Mouse (Mus musculus) T-helper 1 cell (primary cell): ENCODE data around the gene Stpg3.

Experiments
- in situ Hi-C: fragments of 300-600 bp; cut with MboI, MseI; formaldehyde crosslinking; loops from one replicate; pipeline ENCODE4 v1.15.1; 2025; ENCODE audit warnings: high pct_unique_total_duplicates

Stpg3 gene

GRCm38 (mm10) chr2:25180478-25180903 is 33.9 kb downstream of the Stpg3 start, which contains the start of gene Nrarp:
Gene Nrarp (plus strand): TSS chr2:25180758.
- in situ Hi-C loops = no loop called here

- in situ Hi-C loops = no loop called here
Observed at GRCm38 (mm10) chr2:25179566-25180217, 34.7 kb downstream of the Stpg3 start.

- in situ Hi-C loops = no loop called here
Observed at GRCm38 (mm10) chr2:25178285-25178972, 36.0 kb downstream of the Stpg3 start.

GRCm38 (mm10) chr2:25177685-25178084 is 36.8 kb downstream of the Stpg3 start:
- in situ Hi-C loops = no loop called here

GRCm38 (mm10) chr2:25177076-25177475 is 37.4 kb downstream of the Stpg3 start:
- in situ Hi-C loops = no loop called here

- in situ Hi-C loops = no loop called here
Observed at GRCm38 (mm10) chr2:25176573-25176972, 37.9 kb downstream of the Stpg3 start.

GRCm38 (mm10) chr2:25175690-25176078 is 38.8 kb downstream of the Stpg3 start:
- in situ Hi-C loops = no loop called here

GRCm38 (mm10) chr2:25174866-25175689 is 39.4 kb downstream of the Stpg3 start:
- in situ Hi-C loops = no loop called here

- in situ Hi-C loops = no loop called here
Observed at GRCm38 (mm10) chr2:25173821-25174220, 40.6 kb downstream of the Stpg3 start.

GRCm38 (mm10) chr2:25172629-25173028 is 41.8 kb downstream of the Stpg3 start:
- in situ Hi-C loops = no loop called here

- in situ Hi-C loops = no loop called here
Observed at GRCm38 (mm10) chr2:25171769-25172153, 42.7 kb downstream of the Stpg3 start.

GRCm38 (mm10) chr2:25171101-25171768 is 43.2 kb downstream of the Stpg3 start:
- in situ Hi-C loops = no loop called here

GRCm38 (mm10) chr2:25170326-25171100 is 43.9 kb downstream of the Stpg3 start:
- in situ Hi-C loops = no loop called here

- in situ Hi-C loops = no loop called here
Observed at GRCm38 (mm10) chr2:25169778-25170177, 44.7 kb downstream of the Stpg3 start.

- in situ Hi-C loops = no loop called here
Observed at GRCm38 (mm10) chr2:25168665-25168978, 45.8 kb downstream of the Stpg3 start.

GRCm38 (mm10) chr2:25167919-25168664 is 46.3 kb downstream of the Stpg3 start:
- in situ Hi-C loops = no loop called here

- in situ Hi-C loops = no loop called here
Observed at GRCm38 (mm10) chr2:25167481-25167880, 47.0 kb downstream of the Stpg3 start.
